Mouse (Mus musculus) left cerebral cortex, postnatal 14 days (tissue): Measurements from ENCODE around the gene Gpr162. TPM values are rescaled to one million over a fixed set of nuclear protein-coding genes. Genes with fewer than 3 reads are reported as not detected.
"Not testable (repeated sequence)": the region's sequence is repeated elsewhere in the genome, so short reads cannot be mapped to it uniquely, and the experiment has no call there.

Experiments
- DNase-seq, 2 experiments: peaks; one replicate each; pipeline ENCODE4 v3.0.0; 2021 to 2022; ENCODE audit warnings: low spot score in 2 of 2, mixed read lengths in 1 of 2
- intact Hi-C: fragments of 180-260 bp; cut with DNase I; formaldehyde crosslinking; loops from one replicate; pipeline ENCODE4 v1.15.1; 2025
- total RNA-seq, 2 experiments: library from RNA; stranded (reverse); gene quantifications; 2 replicates each; pipeline ENCODE4 v1.2.3; 2021

Gpr162 gene
- total RNA-seq, 2 experiments from 2014 or later = 220 to 231 TPM

GRCm38 (mm10) chr6:124856321-124856720 is 7.5 kb downstream of the Gpr162 start:
- intact Hi-C loops = loop anchor here (2.0 kb wide), 1 partner anchor 60 kb away; no protein-coding TSS in a partner anchor
- peak; percentile 71 to 79 for DNase-seq

GRCm38 (mm10) chr6:124854647-124855046 is 9.1 kb downstream of the Gpr162 start:
- no peak for DNase-seq
- intact Hi-C loops = no loop called here

DNA sequence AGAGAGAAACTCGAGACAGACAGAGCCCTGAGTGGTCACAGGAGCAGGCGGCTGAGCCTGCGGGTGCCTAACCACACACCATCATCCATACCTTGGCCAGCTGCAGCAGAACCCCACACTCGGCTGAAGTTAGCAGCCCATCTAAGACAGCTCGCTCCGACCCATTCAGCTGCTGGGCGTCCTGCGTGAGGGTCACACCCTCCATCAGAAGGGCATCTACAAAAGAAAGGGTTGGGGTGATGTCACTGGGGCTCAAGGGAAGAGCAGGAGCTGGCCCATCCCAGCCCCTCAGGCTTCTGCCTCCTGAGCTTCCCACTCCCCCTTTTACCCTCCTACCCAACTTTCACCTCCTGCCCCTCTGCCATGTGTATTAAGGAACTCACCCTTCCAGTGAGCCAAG is 13.2 kb downstream of the Gpr162 start:
- DNase-seq = no peak
- intact Hi-C loops = no loop called here

DNA sequence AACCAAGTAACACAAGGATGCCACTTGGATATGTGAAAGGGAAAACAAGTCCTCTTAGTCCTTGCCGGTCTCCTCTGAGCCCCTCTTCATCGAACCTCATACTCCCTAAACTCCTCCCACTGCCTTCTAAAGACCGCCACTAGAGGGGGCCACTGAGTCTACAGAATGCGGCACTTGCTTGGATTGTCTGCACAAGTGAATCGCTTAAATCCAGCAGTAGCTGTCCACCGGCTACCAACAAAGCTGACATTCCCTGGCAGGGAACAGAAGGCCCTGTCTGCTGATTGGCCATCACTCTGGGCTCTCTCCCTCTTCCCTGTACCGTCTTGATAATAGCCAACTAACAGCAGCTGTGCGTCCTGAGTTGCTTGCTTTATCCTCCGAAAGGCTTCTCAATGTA is 16.5 kb downstream of the Gpr162 start:
- intact Hi-C loops = no loop called here
- peak; percentile 96 for DNase-seq

- no peak for DNase-seq
- intact Hi-C loops = no loop called here
Measured at GRCm38 (mm10) chr6:124840241-124841167, 23.3 kb downstream of the Gpr162 start, which contains the start of gene Gnb3. Gene Gnb3, minus strand, starts transcription at chr6:124840275.

GRCm38 (mm10) chr6:124839805-124840204 is 24.0 kb downstream of the Gpr162 start:
- intact Hi-C loops = no loop called here
- no peak for DNase-seq

DNA sequence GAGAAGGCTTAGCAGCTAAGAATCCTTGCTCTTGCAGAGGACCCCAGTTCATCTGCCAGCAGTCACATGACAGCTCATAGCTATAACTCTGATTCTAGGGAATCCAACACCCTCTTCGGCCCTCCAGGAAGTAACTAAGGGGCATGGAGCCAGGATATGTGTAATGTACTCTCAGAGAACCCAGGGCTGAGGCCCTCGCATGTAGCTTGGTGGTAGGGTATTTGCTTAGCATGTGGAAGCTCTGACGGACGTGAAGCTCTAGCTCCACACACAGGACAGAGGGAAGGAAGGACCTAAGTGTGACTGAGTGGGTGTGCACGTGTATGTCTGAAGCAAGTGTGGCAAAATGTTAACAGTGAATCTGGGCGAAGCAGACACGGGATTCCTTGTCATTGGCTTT is 27.4 kb downstream of the Gpr162 start:
- DNase-seq = no peak
- intact Hi-C loops = no loop called here

- no peak for DNase-seq
Measured at GRCm38 (mm10) chr6:124835531-124835930, 28.3 kb downstream of the Gpr162 start.

GRCm38 (mm10) chr6:124834512-124835081 is 29.2 kb downstream of the Gpr162 start:
- no peak for DNase-seq
- intact Hi-C loops = no loop called here

More at GRCm38 (mm10) chr6:124835531-124835930, 28.3 kb downstream of the Gpr162 start:
- intact Hi-C loops = no loop called here

DNA sequence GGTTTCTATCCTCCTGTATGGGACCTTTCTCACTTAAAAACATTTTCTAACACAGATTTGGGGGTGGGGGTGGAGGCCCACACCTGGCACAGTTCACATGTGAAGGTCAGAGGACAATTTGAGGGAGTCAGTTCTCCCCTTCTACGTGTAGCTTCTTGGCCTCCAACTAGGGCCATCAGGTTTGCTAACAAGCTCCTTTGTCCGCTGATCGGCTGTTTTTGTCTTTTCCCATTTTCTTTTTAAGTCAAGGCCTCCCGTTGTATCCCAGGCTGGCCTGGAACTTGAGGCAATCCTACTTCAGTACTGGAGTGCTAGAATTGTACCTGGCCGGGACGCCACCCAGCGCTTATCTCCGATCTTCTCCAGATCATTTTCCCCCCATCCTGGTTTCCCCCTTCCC is 32.1 kb downstream of the Gpr162 start:
- DNase-seq = no peak
- intact Hi-C loops = no loop called here

GRCm38 (mm10) chr6:124831199-124831598 is 32.6 kb downstream of the Gpr162 start:
- intact Hi-C loops, DNase-seq: not testable (repeated sequence)

DNA sequence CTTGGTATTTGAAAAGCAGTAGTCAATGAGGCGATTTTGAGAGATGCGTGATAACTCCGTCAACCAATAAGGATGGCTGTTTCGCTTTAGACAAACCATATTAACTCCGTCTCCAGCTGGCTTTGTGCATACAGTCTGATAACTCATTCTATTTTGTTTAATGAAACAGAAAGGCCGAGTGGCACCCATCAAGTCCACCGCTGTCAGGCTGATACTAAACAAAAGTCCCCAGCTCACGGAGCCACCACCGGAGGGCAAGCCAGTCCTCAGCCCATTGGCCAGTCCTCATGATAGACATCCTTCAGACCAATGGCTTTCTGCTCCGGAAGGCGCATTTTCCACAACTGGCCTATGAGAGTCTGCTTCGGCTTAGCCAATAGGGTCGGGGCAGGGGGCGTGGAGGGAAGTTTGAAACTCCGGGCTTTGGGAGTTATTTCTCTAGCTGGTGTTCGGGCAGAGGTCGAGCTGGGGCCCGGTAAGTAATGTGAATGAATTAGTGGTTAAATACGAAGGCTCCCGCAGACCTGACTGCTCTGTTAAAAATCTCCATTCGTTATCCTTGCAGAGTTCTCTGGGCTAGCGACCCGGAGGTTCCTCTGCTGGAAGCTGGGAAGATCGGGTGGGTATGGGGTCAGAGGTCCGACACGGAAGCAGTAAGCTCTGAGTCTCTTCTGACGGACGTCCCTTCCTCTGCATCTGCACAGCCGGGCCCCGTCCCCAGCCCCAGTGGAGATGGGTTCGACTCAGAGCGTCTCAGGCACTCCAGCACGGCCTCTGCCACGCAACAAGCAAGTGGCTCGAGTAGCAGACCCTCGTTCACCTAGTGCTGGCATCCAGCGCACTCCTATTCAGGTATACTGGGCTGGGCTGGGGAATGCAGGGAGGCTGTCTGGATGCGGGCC is 33.7 kb downstream of the Gpr162 start:
- DNase-seq = peak; percentile 95 to 97
- intact Hi-C loops = no loop called here

- intact Hi-C loops = no loop called here
- DNase-seq = peak; percentile 99
Measured at GRCm38 (mm10) chr6:124828868-124829798, 34.6 kb downstream of the Gpr162 start, which contains the start of the genes Usp5 and Cdca3. Gene Usp5, minus strand, starts transcription at chr6:124829484. Gene Cdca3, plus strand, starts transcription at chr6:124829547.

DNA sequence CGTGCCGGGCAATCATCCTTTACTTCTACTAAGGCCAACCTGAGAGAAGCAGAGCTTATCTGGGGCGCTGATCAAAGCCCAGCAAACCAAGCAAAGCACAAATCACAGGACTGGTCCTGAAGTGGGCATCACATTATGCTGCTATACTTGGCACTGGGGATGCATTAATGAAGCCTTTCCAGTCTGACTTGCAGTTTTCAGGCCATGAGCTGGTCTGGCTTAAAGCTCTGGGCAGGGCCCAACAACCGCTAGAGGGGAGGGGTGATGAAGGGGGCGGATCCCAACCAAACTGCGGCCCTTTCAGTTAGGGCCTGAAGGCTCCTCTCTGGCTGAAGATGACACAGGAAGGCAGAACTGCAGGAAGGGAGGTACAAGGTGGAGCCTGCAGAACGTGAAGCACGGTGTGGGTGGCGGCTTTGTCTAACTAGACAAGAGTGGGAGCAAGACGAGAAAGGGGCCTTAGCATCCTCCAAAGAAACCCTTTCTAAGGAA is 35.6 kb downstream of the Gpr162 start:
- intact Hi-C loops = no loop called here
- DNase-seq = no peak

GRCm38 (mm10) chr6:124822049-124822448 is 41.7 kb downstream of the Gpr162 start:
- intact Hi-C loops = no loop called here
- no peak for DNase-seq

DNA sequence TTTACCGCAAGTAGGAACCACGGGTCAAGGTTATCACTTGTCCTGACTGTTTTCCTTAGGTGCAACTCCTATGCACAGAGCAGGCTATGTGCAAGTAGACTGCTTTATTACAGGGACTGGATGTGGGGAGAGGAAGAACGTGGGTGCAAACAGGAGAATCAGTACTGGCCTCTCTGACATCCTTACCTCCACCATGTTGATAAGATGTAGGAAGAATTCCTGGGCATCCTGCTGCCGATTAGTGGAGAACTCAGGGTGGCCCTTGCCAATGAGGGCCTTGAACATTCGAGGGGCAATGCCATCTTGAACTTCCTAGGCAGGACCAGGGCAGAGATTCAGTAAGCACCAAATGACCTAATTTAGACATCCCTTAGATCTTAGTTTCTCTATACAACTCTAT is 42.9 kb downstream of the Gpr162 start:
- no peak for DNase-seq
- intact Hi-C loops = no loop called here

DNA sequence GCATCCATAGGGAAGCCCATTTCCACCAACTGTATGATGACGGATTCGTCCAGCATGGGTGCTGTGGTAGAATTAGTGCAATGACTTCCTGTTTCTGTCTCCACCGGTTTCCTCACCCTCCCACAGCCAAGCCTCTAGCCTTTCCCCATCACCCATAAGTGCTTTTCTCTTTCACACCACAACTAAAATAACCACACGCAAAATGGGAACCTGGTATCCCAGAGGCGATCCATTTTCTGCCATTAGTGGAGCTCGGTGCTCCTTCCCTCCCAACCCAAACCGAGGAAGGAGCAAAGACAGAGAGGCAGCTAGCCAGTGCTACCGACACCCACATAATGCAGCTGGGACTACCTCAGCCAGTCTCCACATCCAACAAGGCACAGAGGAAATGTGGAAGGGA is 45.8 kb downstream of the Gpr162 start:
- no peak for DNase-seq
- intact Hi-C loops = no loop called here

- no peak for DNase-seq
- intact Hi-C loops = no loop called here
Measured at GRCm38 (mm10) chr6:124817563-124817962, 46.2 kb downstream of the Gpr162 start.
